In genomic region chr2:34670470-34670869, GRCm38 (mm10) we compare ENCODE assay signal across 14 mouse cellular contexts.
"Had no signal": no experiment of that assay in that cellular context is flagged by ENCODE, and none has a peak within 500 bp of the region (broad histone marks: within the 10 kb centered on the region; RNA-seq: fewer than 3 reads in every experiment).

No protein-coding gene starts in this region.

- H3K4me3 ChIP-seq: neural tube, embryonic 12.5 days had no signal

- H3K27me3 ChIP-seq: midbrain, embryonic 13.5 days; midbrain, embryonic 15.5 days; neural tube, embryonic 12.5 days; stomach, embryonic 15.5 days had no signal

- DNase-seq: liver, embryonic 13.5 days; liver, postnatal 0 days; lung, adult 2 months; right cerebral cortex, postnatal 14 days; thymus, adult 2 months had no signal

- H3K27ac ChIP-seq: liver, embryonic 13.5 days; liver, embryonic 15.5 days; lung, embryonic 15.5 days; macrophage; neural tube, embryonic 12.5 days; stomach, embryonic 15.5 days; stomach, postnatal 0 days had no signal

- H3K9me3 ChIP-seq: liver, embryonic 13.5 days; liver, embryonic 15.5 days; lung, embryonic 15.5 days; megakaryocyte, embryonic 14.5 days; midbrain, embryonic 13.5 days; midbrain, embryonic 15.5 days; neural tube, embryonic 12.5 days; stomach, embryonic 15.5 days had no signal
